Mouse (Mus musculus) liver, embryonic 14.5 days (tissue): ENCODE measurements at regions not wholly inside any gene's neighbourhood (a gene's known extent, or its start where the extent isn't known, plus 50 kb on each side); places are given as distances from the start of the nearest gene placed in this dataset.

Experiments
- ATAC-seq: fragments of 200-750 bp; cut with Nextera tagmentation; 2 replicates; pipeline ENCODE4 v1.8.0; 2017; ENCODE audit warnings: moderate number of reproducible peaks, mild to moderate bottlenecking, moderate library complexity; ENCODE audit not compliant: insufficient read depth
- DNase-seq, 3 experiments: peaks; one replicate each; pipeline ENCODE4 v3.0.0-alpha.2; 2012 to 2013; ENCODE audit warnings: low read depth in 3 of 3, low spot score in 3 of 3
- H3K27ac ChIP-seq: fragments of 300-500 bp; sonication (generic); 2 replicates; pipeline ENCODE4 v1.5.1; 2014; ENCODE audit warnings: moderate library complexity, mild to moderate bottlenecking, control low read depth, inconsistent platforms
- H3K27me3 ChIP-seq: fragments of 300-500 bp; sonication (generic); 2 replicates; pipeline ENCODE4 v1.6.1; 2014; ENCODE audit warnings: mild to moderate bottlenecking, low read length, moderate library complexity; ENCODE audit not compliant: control insufficient read depth, insufficient read depth
- H3K36me3 ChIP-seq: fragments of 300-500 bp; sonication (generic); replicated peaks from 2 replicates; pipeline ENCODE4 v1.6.1; 2014; ENCODE audit warnings: low read depth; ENCODE audit not compliant: control insufficient read depth, insufficient read depth
- H3K4me1 ChIP-seq, 2 experiments: fragments of 200-500 bp in 1 of 2; fragments of 300-500 bp in 1 of 2; sonication (generic) in 1 of 2; replicated peaks; 2 replicates each; pipeline ENCODE4 v1.6.1; 2012 to 2014; ENCODE audit warnings: antibody characterized with exemption in 1 of 2, inconsistent platforms in 1 of 2, low read length in 1 of 2; ENCODE audit not compliant: control insufficient read depth in 2 of 2, insufficient read depth in 2 of 2
- H3K4me2 ChIP-seq: fragments of 300-500 bp; sonication (generic); 2 replicates; pipeline ENCODE4 v1.6.1; 2014; ENCODE audit warnings: low read depth, mild to moderate bottlenecking, control low read depth, moderate library complexity
- H3K4me3 ChIP-seq, 2 experiments: fragments of 200-500 bp in 1 of 2; fragments of 300-500 bp in 1 of 2; sonication (generic) in 1 of 2; 2 replicates each; pipeline ENCODE4 v1.5.1; 2012 to 2014; ENCODE audit warnings: low read depth in 2 of 2, low read length in 2 of 2, mild to moderate bottlenecking in 2 of 2, control low read depth in 1 of 2, inconsistent platforms in 1 of 2, moderate library complexity in 1 of 2; ENCODE audit not compliant: insufficient read depth in 1 of 2
- H3K9ac ChIP-seq: fragments of 300-500 bp; sonication (generic); replicated peaks from 2 replicates; pipeline ENCODE4 v1.6.1; 2014; ENCODE audit warnings: mild to moderate bottlenecking, control low read depth, moderate library complexity
- H3K9me3 ChIP-seq: fragments of 300-500 bp; sonication (generic); 2 replicates; pipeline ENCODE4 v1.6.1; 2016; ENCODE audit warnings: low read length, mixed read lengths; ENCODE audit not compliant: control insufficient read depth
- CTCF ChIP-seq: IDR thresholded peaks from 2 replicates; pipeline ENCODE4 v1.5.1; 2016; ENCODE audit warnings: antibody characterized with exemption, low read depth, control low read depth
- EP300 ChIP-seq: IDR thresholded peaks from 2 replicates; pipeline ENCODE4 v1.6.1; 2016; ENCODE audit warnings: antibody characterized with exemption, low read depth
- WGBS: fragments of 180-500 bp; shearing (Covaris S2); extraction: QIAGEN DNeasy Blood & Tissue Kit; methylation state at CpG from one replicate; pipeline ENCODE4 v1.1.7; 2014; ENCODE audit not compliant: insufficient replicate concordance; 5-methylcytosine and 5-hydroxymethylcytosine counted together

DNA sequence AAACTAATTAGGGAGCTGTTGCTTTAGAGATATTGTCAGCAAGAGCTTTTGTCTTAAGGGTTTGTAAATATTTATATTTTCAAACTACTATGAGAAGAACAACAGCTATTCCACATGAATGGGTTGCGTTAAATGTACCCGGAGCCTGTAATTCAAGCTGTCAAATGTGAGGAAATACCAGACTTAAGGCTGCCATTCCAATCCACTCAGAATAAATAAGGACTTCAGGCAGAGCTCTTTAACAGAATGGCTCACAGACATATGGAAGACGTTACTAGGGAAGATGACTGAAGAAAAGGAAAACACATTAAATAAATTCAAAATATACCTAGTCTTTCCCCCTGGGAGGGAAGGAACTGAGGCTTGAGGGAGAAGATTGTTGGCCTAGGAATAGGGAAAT lies 400.7 kb upstream of the Pappa start:
- TF ChIP-seq CTCF: no peak
- TF ChIP-seq EP300: no peak
- Histone ChIP-seq H3K36me3 (no peaks in the 10 kb centered on the region), H3K4me3 (no peak overlapping the region), H3K4me1 (no peaks in the 10 kb centered on the region), H3K27me3 (no peaks in the 10 kb centered on the region), H3K9me3 (no peaks in the 10 kb centered on the region), H3K27ac (no peak overlapping the region), H3K9ac (no peak overlapping the region), H3K4me2 (no peak overlapping the region)
- ATAC-seq: no peak
- 48% methylated on average over 3 of the region's 3 CpGs for WGBS
- DNase-seq: no peak

DNA sequence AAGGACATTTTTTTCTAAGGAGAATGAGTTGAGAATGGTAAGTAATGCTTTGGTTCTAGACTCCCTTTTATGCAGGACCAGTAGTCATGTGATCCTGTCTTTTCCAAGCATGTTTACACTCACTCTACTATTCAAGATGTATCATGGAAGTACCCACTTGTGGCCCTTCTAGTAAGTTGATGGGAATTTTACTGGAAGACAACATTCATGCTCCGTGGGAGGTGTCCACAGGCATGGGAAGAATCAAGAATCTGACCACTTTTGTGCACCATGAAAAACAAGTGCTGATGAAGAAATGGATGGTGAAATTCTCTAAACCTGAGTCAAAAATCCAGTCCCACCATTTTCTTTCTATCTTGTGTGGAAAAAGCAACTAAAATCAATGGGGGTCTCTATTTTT lies 399.1 kb upstream of the Pappa start:
- Histone ChIP-seq H3K4me3 (no peak overlapping the region), H3K4me2 (no peak overlapping the region), H3K36me3 (no peaks in the 10 kb centered on the region), H3K4me1 (no peaks in the 10 kb centered on the region), H3K27ac (no peak overlapping the region), H3K9me3 (no peaks in the 10 kb centered on the region), H3K9ac (no peak overlapping the region), H3K27me3 (no peaks in the 10 kb centered on the region)
- WGBS: 13% methylated on average over 1 of the region's 1 CpGs
- TF ChIP-seq EP300 (no peak), CTCF (no peak)
- DNase-seq: no peak
- no peak for ATAC-seq

DNA sequence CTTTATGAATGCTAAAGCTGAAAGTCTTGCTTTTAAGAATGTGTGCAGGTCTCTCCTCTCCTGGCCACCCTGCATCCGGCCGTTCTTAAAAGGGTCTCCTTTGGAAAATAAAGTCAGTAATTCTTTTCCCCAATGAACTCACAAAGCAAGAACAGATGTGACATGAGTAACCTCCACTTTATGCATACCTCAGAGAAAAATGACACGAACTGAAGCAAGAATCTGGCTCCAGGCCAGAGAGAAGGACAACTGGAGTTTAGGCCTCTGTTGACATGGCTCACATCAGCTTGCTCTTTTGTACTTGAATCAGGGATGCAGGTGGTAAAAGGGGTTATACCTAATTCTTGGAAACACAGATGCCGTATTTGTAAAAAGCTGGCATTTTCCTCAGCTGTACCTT lies 368.0 kb upstream of the Pappa start:
- no peak for ATAC-seq
- TF ChIP-seq CTCF: no peak
- TF ChIP-seq EP300: no peak
- Histone ChIP-seq H3K9me3 (no peaks in the 10 kb centered on the region), H3K4me3 (no peak overlapping the region), H3K9ac (no peak overlapping the region), H3K36me3 (no peaks in the 10 kb centered on the region), H3K27ac (no peak overlapping the region), H3K4me1 (no peaks in the 10 kb centered on the region), H3K4me2 (no peak overlapping the region), H3K27me3 (no peaks in the 10 kb centered on the region)
- no peak for DNase-seq
- WGBS: 67% methylated on average over 4 of the region's 4 CpGs

DNA sequence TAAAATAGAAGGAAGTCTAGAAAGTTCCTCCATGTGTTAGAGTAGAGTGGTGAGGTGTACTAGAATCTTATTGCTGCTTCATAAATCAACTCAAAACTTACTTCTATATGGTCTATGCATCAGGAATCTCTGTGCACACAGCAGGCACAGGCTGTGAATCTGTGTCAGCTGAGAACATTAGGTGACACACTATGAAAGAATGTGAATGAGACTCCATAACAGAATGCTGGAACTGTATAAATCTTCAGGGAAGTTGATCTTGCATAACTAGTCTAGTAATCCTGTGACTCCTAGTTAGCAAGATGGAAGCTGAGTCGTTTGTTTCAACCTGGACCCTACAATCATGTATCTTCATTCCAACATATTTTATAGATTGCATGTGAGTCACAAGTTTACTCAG lies 355.4 kb upstream of the Pappa start:
- Histone ChIP-seq H3K4me2 (no peak overlapping the region), H3K9me3 (no peaks in the 10 kb centered on the region), H3K4me3 (no peak overlapping the region), H3K9ac (no peak overlapping the region), H3K36me3 (no peaks in the 10 kb centered on the region), H3K27ac (no peak overlapping the region), H3K4me1 (no peaks in the 10 kb centered on the region), H3K27me3 (no peaks in the 10 kb centered on the region)
- ATAC-seq (no peak), DNase-seq (no peak)
- WGBS: 35% methylated on average over 1 of the region's 1 CpGs
- no peak for TF ChIP-seq CTCF
- TF ChIP-seq EP300: no peak

DNA sequence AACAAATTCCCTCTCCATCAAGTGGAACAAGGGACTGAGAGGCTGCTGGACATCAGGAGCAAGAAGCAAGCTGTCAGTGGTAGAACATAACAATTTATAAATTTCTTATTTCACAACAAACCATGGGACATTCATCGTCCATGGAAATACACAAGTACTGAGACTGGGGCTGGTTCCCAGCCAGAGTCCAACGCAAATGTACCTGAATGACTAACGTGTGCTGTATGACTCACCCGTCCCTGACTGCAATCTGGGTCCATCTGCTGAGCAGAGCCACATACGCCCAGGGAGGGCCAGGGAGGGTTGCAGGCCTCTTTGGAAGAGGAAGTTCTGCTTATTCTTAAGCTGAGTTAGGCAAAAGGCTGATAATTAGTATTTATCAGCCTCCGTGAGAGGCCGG lies 320.1 kb upstream of the Pappa start:
- Histone ChIP-seq H3K9me3 (no peaks in the 10 kb centered on the region), H3K4me2 (no peak overlapping the region), H3K27ac (no peak overlapping the region), H3K36me3 (no peaks in the 10 kb centered on the region), H3K9ac (no peak overlapping the region), H3K4me3 (no peak overlapping the region), H3K27me3 (no peaks in the 10 kb centered on the region), H3K4me1 (no peaks in the 10 kb centered on the region)
- DNase-seq (no peak), ATAC-seq (no peak)
- TF ChIP-seq CTCF: no peak
- TF ChIP-seq EP300: no peak
- WGBS: 61% methylated on average over 7 of the region's 7 CpGs

DNA sequence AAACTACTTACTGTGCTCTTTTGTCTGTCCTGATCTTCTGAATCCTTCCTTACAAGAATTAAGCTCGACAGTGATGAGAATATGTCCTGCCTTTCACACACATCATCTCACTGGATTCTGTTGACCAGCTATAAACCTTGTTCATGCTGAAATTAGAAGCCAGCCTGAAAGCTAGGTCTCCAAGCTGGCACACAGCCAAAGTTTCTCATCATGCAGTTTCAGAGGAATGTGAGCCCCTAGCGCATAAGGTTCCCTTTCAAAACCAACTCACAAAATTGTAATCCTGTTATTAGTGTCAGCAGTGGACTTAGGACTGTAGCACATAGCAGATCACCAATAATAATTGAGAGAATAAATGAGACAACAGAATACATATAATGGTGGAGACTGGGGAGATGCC lies 319.0 kb upstream of the Pappa start:
- no peak for ATAC-seq
- H3K27ac ChIP-seq: no peak overlapping the region
- H3K27me3 ChIP-seq: no peaks in the 10 kb centered on the region
- no peak for DNase-seq
- H3K4me3 ChIP-seq: no peak overlapping the region
- H3K9ac ChIP-seq: no peak overlapping the region
- WGBS: 57% methylated on average over 2 of the region's 2 CpGs
- TF ChIP-seq CTCF: no peak
- TF ChIP-seq EP300: no peak
- H3K4me2 ChIP-seq: no peak overlapping the region
- H3K36me3 ChIP-seq: no peaks in the 10 kb centered on the region
- no peaks in the 10 kb centered on the region for H3K4me1 ChIP-seq
- no peaks in the 10 kb centered on the region for H3K9me3 ChIP-seq
